Mouse (Mus musculus): ENCODE data around the gene Pnlip. TPM values are rescaled to one million over a fixed set of nuclear protein-coding genes. Genes with fewer than 3 reads are reported as not detected.

Gene Pnlip
- total RNA-seq, 2 experiments from 2014 or later = 0.98 to 1.4 TPM

DNA sequence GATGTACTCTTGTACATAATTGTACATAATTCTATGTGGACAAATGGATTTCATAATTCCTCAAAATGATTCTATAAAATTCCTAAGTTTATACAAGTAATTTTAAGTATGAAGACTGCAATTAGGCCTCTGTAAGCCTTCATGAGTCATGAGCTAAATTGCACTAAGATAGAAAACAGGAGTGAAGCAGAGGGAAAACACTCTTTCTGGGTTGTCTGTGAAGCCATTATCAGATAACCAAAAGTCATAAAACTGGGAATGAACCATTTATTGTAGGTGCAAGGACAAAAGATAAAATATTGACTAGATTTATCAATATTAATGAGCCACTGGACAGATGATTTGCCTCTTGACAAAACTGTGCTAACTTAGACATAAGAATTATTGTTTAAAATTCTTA, 68.1 kb downstream of the Pnlip start:
- DNase-seq (ENCODE audit: extremely low spot score in 1 of 2, low spot score in 1 of 2) = no peak

DNA sequence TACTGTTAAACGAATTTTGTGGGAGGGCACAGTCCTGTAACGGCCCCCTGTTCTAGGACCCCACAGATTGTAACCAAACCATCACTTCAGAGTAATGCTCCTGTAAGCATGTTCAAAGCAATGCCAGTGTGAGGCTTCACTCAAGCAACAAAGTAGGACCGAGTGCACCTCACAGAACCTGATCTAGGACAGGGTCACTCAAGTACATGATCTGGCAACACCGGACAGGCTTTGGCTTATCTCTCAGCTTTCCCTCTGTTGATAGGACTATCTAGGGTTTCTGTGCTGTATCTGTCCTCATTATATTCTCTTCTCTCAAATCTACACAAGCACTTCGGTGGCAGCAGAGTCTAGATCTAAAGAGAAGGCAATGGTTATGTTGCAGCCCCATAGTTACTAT, 74.3 kb downstream of the Pnlip start:
- DNase-seq (ENCODE audit: extremely low spot score in 1 of 2, low spot score in 1 of 2) = no peak

DNA sequence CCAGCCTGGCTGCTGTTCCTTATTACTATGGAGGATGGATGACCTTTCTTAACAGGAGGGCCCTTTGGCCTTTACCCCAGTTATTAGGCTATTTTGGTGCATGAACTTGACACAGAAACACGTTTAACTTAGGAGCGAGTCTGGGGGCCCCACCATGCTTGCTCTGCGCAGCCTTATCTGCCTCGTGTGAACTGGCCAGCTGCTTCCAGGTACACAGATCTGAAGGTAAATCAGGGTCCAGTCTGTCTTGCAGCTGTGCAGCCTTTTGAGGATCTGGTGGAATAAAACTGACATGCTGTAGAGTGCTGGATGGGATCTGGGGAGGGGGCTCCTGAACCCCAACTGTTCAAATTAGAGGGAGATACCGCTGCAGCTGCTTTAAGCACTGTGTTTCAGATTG, 75.5 kb downstream of the Pnlip start:
- no peak for DNase-seq (ENCODE audit: extremely low spot score in 1 of 2, low spot score in 1 of 2)

- no peak for DNase-seq (ENCODE audit: extremely low spot score in 1 of 2, low spot score in 1 of 2)
These were observed 76.2 kb downstream of the Pnlip start, which contains the start of gene Pnliprp1 for GRCm38 (mm10) chr19:58728445-58729031. Gene Pnliprp1 (plus strand): TSS chr19:58728887.

Other genes with a start within 250 kb of the Pnlip start
- gene Gfra1, start 196.6 kb upstream of the Pnlip start, total RNA-seq (2021) = 10 to 100 TPM; 57.4 to 68.1 TPM
- gene Ccdc172, start 140.5 kb upstream of the Pnlip start, total RNA-seq (2021) = under 1 TPM in 1 of 2 experiments, not detected in 1; 0.27 TPM
- not detected for gene Pnliprp1, start 76.4 kb downstream of the Pnlip start, total RNA-seq (2021)
- not detected for gene Pnliprp2, start 107.2 kb downstream of the Pnlip start, total RNA-seq (2021)
- not detected for gene 1700019N19Rik, start 142.0 kb downstream of the Pnlip start, total RNA-seq (2021)

Data from layer of hippocampus, postnatal 25 days (tissue).